Mouse (Mus musculus) erythroblast, embryonic 14.5 days (primary cell): ENCODE measurements around the gene Srsf4. TPM values are rescaled to one million over a fixed set of nuclear protein-coding genes. Genes with fewer than 3 reads are reported as not detected.

Experiments
- H3K27me3 ChIP-seq: 2 replicates; pipeline ENCODE4 v1.6.1; 2012; ENCODE audit warnings: inconsistent platforms; ENCODE audit not compliant: control insufficient read depth
- H3K36me3 ChIP-seq: 2 replicates; pipeline ENCODE4 v1.6.1; 2012; ENCODE audit warnings: mild to moderate bottlenecking, inconsistent platforms; ENCODE audit not compliant: control insufficient read depth
- H3K4me1 ChIP-seq: 2 replicates; pipeline ENCODE4 v1.6.1; 2012; ENCODE audit warnings: inconsistent platforms; ENCODE audit not compliant: control insufficient read depth
- H3K4me3 ChIP-seq: replicated peaks from 2 replicates; pipeline ENCODE3; 2012; ENCODE audit warnings: moderate library complexity, mild to moderate bottlenecking, inconsistent platforms
- H3K9me3 ChIP-seq: 2 replicates; pipeline ENCODE4 v1.6.1; 2012; ENCODE audit warnings: low read length, inconsistent platforms, mixed read lengths; ENCODE audit not compliant: control insufficient read depth
- GATA1 ChIP-seq: IDR thresholded peaks from 2 replicates; pipeline ENCODE4 v1.6.1; 2012; ENCODE audit warnings: low read length, inconsistent platforms, mixed read lengths
- TAL1 ChIP-seq: IDR thresholded peaks from 3 replicates; pipeline ENCODE4 v1.6.1; 2012; ENCODE audit warnings: low read length, inconsistent platforms, mixed read lengths
- polyA plus RNA-seq: library from polyadenylated mRNA; stranded (reverse); fragments of >175 nt; gene quantifications from 2 replicates; pipeline ENCODE4 v1.2.3, GENCODE M21; 2012

The Srsf4 gene
- polyA plus RNA-seq, 1 experiment, result 37.6 TPM

- H3K4me1 ChIP-seq, result peaks cover 6% of the 10 kb centered on the region
- H3K4me3 ChIP-seq, result no peak overlapping the region
- TF ChIP-seq GATA1 (no peak), TAL1 (no peak)
- no peaks in the 10 kb centered on the region for H3K27me3 ChIP-seq
- peaks cover 81% of the 10 kb centered on the region for H3K36me3 ChIP-seq
- H3K9me3 ChIP-seq, result no peaks in the 10 kb centered on the region
These were observed 12.7 kb upstream of the Srsf4 start for GRCm38 (mm10) chr4:131860492-131861340.

- Histone ChIP-seq H3K36me3 (peaks cover 84% of the 10 kb centered on the region), H3K4me3 (no peak overlapping the region), H3K9me3 (no peaks in the 10 kb centered on the region), H3K27me3 (no peaks in the 10 kb centered on the region), H3K4me1 (peaks cover 6% of the 10 kb centered on the region)
- TF ChIP-seq TAL1 (no peak), GATA1 (no peak)
These were observed 12.1 kb upstream of the Srsf4 start for GRCm38 (mm10) chr4:131861341-131861739.

GRCm38 (mm10) chr4:131872672-131873292 is 635 bp upstream of the Srsf4 start:
- Histone ChIP-seq H3K27me3 (no peaks in the 10 kb centered on the region), H3K4me1 (peaks cover 68% of the 10 kb centered on the region), H3K4me3 (peak overlapping the region; percentile 99), H3K9me3 (no peaks in the 10 kb centered on the region), H3K36me3 (peaks cover 51% of the 10 kb centered on the region)
- TF ChIP-seq TAL1, result no peak
- TF ChIP-seq GATA1, result no peak

GRCm38 (mm10) chr4:131874169-131874536 is 736 bp downstream of the Srsf4 start:
- Histone ChIP-seq H3K4me1 (peaks cover 62% of the 10 kb centered on the region), H3K4me3 (peak overlapping the region; percentile 99), H3K27me3 (no peaks in the 10 kb centered on the region), H3K9me3 (no peaks in the 10 kb centered on the region), H3K36me3 (peaks cover 50% of the 10 kb centered on the region)
- peak; percentile 26 for TF ChIP-seq GATA1
- no peak for TF ChIP-seq TAL1

GRCm38 (mm10) chr4:131874567-131874966 is 1.1 kb downstream of the Srsf4 start:
- H3K4me1 ChIP-seq, result peaks cover 61% of the 10 kb centered on the region
- peak overlapping the region; percentile 99 for H3K4me3 ChIP-seq
- H3K9me3 ChIP-seq, result no peaks in the 10 kb centered on the region
- peaks cover 49% of the 10 kb centered on the region for H3K36me3 ChIP-seq
- peak; percentile 1 for TF ChIP-seq GATA1
- no peak for TF ChIP-seq TAL1
- no peaks in the 10 kb centered on the region for H3K27me3 ChIP-seq

- Histone ChIP-seq H3K9me3 (no peaks in the 10 kb centered on the region), H3K4me3 (peak overlapping the region; percentile 99), H3K36me3 (peaks cover 51% of the 10 kb centered on the region), H3K4me1 (peaks cover 61% of the 10 kb centered on the region), H3K27me3 (no peaks in the 10 kb centered on the region)
- no peak for TF ChIP-seq GATA1
- no peak for TF ChIP-seq TAL1
These were observed 1.8 kb downstream of the Srsf4 start for GRCm38 (mm10) chr4:131875242-131875641.

- Histone ChIP-seq H3K9me3 (no peaks in the 10 kb centered on the region), H3K27me3 (no peaks in the 10 kb centered on the region), H3K4me1 (peaks cover 59% of the 10 kb centered on the region), H3K4me3 (peak overlapping the region; percentile 1), H3K36me3 (peaks cover 55% of the 10 kb centered on the region)
- TF ChIP-seq TAL1 (no peak), GATA1 (no peak)
These were observed 3.4 kb downstream of the Srsf4 start for GRCm38 (mm10) chr4:131876836-131877235.

- no peak for TF ChIP-seq GATA1
- no peak for TF ChIP-seq TAL1
- Histone ChIP-seq H3K4me1 (peaks cover 56% of the 10 kb centered on the region), H3K4me3 (no peak overlapping the region), H3K9me3 (no peaks in the 10 kb centered on the region), H3K36me3 (peaks cover 81% of the 10 kb centered on the region), H3K27me3 (no peaks in the 10 kb centered on the region)
These were observed 6.3 kb downstream of the Srsf4 start for GRCm38 (mm10) chr4:131879692-131880091.

- H3K27me3 ChIP-seq, result no peaks in the 10 kb centered on the region
- peaks cover 52% of the 10 kb centered on the region for H3K4me1 ChIP-seq
- no peaks in the 10 kb centered on the region for H3K9me3 ChIP-seq
- H3K4me3 ChIP-seq, result no peak overlapping the region
- peaks cover 86% of the 10 kb centered on the region for H3K36me3 ChIP-seq
- no peak for TF ChIP-seq TAL1
These were observed 7.9 kb downstream of the Srsf4 start for GRCm38 (mm10) chr4:131881306-131881705.
